Mouse (Mus musculus) hematopoietic stem cell, adult 5-6 weeks (primary cell): ENCODE measurements around the gene Olfr1111. TPM values are rescaled to one million over a fixed set of nuclear protein-coding genes. Genes with fewer than 3 reads are reported as not detected.
"Not testable (repeated sequence)": the region's sequence is repeated elsewhere in the genome, so short reads cannot be mapped to it uniquely, and the experiment has no call there.

Source experiments
- ATAC-seq, 2 experiments: fragments of 125-278 bp in 1 of 2; replicated peaks in 1 of 2; 2 replicates each; pipeline ENCODE4 v1.8.0; 2016 to 2017; ENCODE audit warnings: inconsistent platforms in 2 of 2, mild to moderate bottlenecking in 2 of 2, moderate number of reproducible peaks in 2 of 2, low read depth in 1 of 2, moderate TSS enrichment in 1 of 2; ENCODE audit not compliant: low FRiP score in 2 of 2, poor library complexity in 2 of 2, severe bottlenecking in 2 of 2, insufficient read depth in 1 of 2, low TSS enrichment in 1 of 2
- total RNA-seq: library from RNA; stranded (forward); fragments of 172-1452, 232-1000 nt; gene quantifications from 2 replicates; pipeline ENCODE4 v1.2.3, GENCODE M21; 2017

The Olfr1111 gene
- not detected in 2 replicates for total RNA-seq

- ATAC-seq, result no peak
These were observed at the start of gene Olfr1111 for GRCm38 (mm10) chr2:87152524-87152923. TSS of gene Olfr1111 (minus strand) at chr2:87152624.

GRCm38 (mm10) chr2:87187498-87187897 is 35.1 kb upstream of the Olfr1111 start, which contains the start of gene Olfr1112:
TSS of gene Olfr1112 (plus strand) at chr2:87187798.
- ATAC-seq, result no peak

- not testable (repeated sequence) for ATAC-seq
These were observed 15.3 kb upstream of the Olfr1111 start for GRCm38 (mm10) chr2:87167731-87168130.

GRCm38 (mm10) chr2:87140200-87140599 is 12.2 kb downstream of the Olfr1111 start, which contains the start of gene Olfr1110:
TSS of gene Olfr1110 (minus strand) at chr2:87140300.
- no peak for ATAC-seq

GRCm38 (mm10) chr2:87114467-87114866 is 38.0 kb downstream of the Olfr1111 start, which contains the start of gene Olfr259:
TSS of gene Olfr259 (minus strand) at chr2:87114567.
- no peak for ATAC-seq

Other genes with a start within 250 kb of the Olfr1111 start
- not detected in 2 replicates for gene Olfr1098, start 228.1 kb downstream of the Olfr1111 start, total RNA-seq
- gene Olfr1099, start 191.9 kb downstream of the Olfr1111 start, total RNA-seq, result not detected in 2 replicates
- gene Olfr1100, start 172.7 kb downstream of the Olfr1111 start, total RNA-seq, result not detected in 2 replicates
- not detected in 2 replicates for gene Olfr1101, start 161.4 kb downstream of the Olfr1111 start, total RNA-seq
- gene Olfr1102, start 154.2 kb downstream of the Olfr1111 start, total RNA-seq, result not detected in 2 replicates
- gene Olfr1104, start 125.5 kb downstream of the Olfr1111 start, total RNA-seq, result not detected in 2 replicates
- not detected in 2 replicates for gene Olfr1105, start 116.1 kb downstream of the Olfr1111 start, total RNA-seq
- not detected in 2 replicates for gene Olfr1106, start 100.4 kb downstream of the Olfr1111 start, total RNA-seq
- gene Olfr1107, start 76.8 kb downstream of the Olfr1111 start, total RNA-seq, result not detected in 2 replicates
- gene Olfr1109, start 56.6 kb downstream of the Olfr1111 start, total RNA-seq, result not detected in 2 replicates
- not detected in 2 replicates for gene Olfr259, start 38.1 kb downstream of the Olfr1111 start, total RNA-seq
- not detected in 2 replicates for gene Olfr1110, start 12.3 kb downstream of the Olfr1111 start, total RNA-seq
- gene Olfr1112, start 35.2 kb upstream of the Olfr1111 start, total RNA-seq, result not detected in 2 replicates
- not detected in 2 replicates for gene Olfr1113, start 56.3 kb upstream of the Olfr1111 start, total RNA-seq
- not detected in 2 replicates for gene Olfr1115, start 95.4 kb upstream of the Olfr1111 start, total RNA-seq
- not detected in 2 replicates for gene Olfr1116, start 114.9 kb upstream of the Olfr1111 start, total RNA-seq
- gene Olfr1118, start 155.0 kb upstream of the Olfr1111 start, total RNA-seq, result not detected in 2 replicates
- not detected in 2 replicates for gene Olfr1120, start 202.2 kb upstream of the Olfr1111 start, total RNA-seq
- gene Olfr1121, start 217.3 kb upstream of the Olfr1111 start, total RNA-seq, result not detected in 2 replicates
- gene Olfr1122, start 233.2 kb upstream of the Olfr1111 start, total RNA-seq, result not detected in 2 replicates